Mouse (Mus musculus): Measurements from ENCODE around the gene Limd1.

Limd1 gene

GRCm38 (mm10) chr9:123481136-123481535, 2.6 kb downstream of the Limd1 start:
- DNase-seq (ENCODE audit: low read depth, low spot score): no peak

- DNase-seq (ENCODE audit: low read depth, low spot score): no peak
Observed at GRCm38 (mm10) chr9:123483598-123483997, 5.1 kb downstream of the Limd1 start.

GRCm38 (mm10) chr9:123484830-123485229, 6.3 kb downstream of the Limd1 start:
- DNase-seq (ENCODE audit: low read depth, low spot score): no peak

- no peak for DNase-seq (ENCODE audit: low read depth, low spot score)
Observed at GRCm38 (mm10) chr9:123485561-123485960, 7.1 kb downstream of the Limd1 start.

- no peak for DNase-seq (ENCODE audit: low read depth, low spot score)
Observed at GRCm38 (mm10) chr9:123486635-123487034, 8.1 kb downstream of the Limd1 start.

- no peak for DNase-seq (ENCODE audit: low read depth, low spot score)
Observed at GRCm38 (mm10) chr9:123489073-123489472, 10.6 kb downstream of the Limd1 start.

- DNase-seq (ENCODE audit: low read depth, low spot score): no peak
Observed at GRCm38 (mm10) chr9:123489727-123490343, 11.3 kb downstream of the Limd1 start.

GRCm38 (mm10) chr9:123490930-123491329, 12.4 kb downstream of the Limd1 start:
- DNase-seq (ENCODE audit: low read depth, low spot score): no peak

- no peak for DNase-seq (ENCODE audit: low read depth, low spot score)
Observed at GRCm38 (mm10) chr9:123491917-123492585, 13.5 kb downstream of the Limd1 start.

GRCm38 (mm10) chr9:123496665-123497064, 18.2 kb downstream of the Limd1 start:
- peak; percentile 44 for DNase-seq (ENCODE audit: low read depth, low spot score)

GRCm38 (mm10) chr9:123497906-123498305, 19.4 kb downstream of the Limd1 start:
- DNase-seq (ENCODE audit: low read depth, low spot score): no peak

GRCm38 (mm10) chr9:123500480-123500879, 22.0 kb downstream of the Limd1 start:
- DNase-seq (ENCODE audit: low read depth, low spot score): no peak

- no peak for DNase-seq (ENCODE audit: low read depth, low spot score)
Observed at GRCm38 (mm10) chr9:123503171-123503834, 24.8 kb downstream of the Limd1 start.

- DNase-seq (ENCODE audit: low read depth, low spot score): peak; percentile 81
Observed at GRCm38 (mm10) chr9:123504325-123504724, 25.8 kb downstream of the Limd1 start.

GRCm38 (mm10) chr9:123505598-123505997, 27.1 kb downstream of the Limd1 start:
- no peak for DNase-seq (ENCODE audit: low read depth, low spot score)

- no peak for DNase-seq (ENCODE audit: low read depth, low spot score)
Observed at GRCm38 (mm10) chr9:123506270-123507146, 28.0 kb downstream of the Limd1 start.

- DNase-seq (ENCODE audit: low read depth, low spot score): peak; percentile 20
Observed at GRCm38 (mm10) chr9:123507380-123507779, 28.9 kb downstream of the Limd1 start.

- DNase-seq (ENCODE audit: low read depth, low spot score): no peak
Observed at GRCm38 (mm10) chr9:123508986-123509385, 30.5 kb downstream of the Limd1 start.

GRCm38 (mm10) chr9:123509638-123510604, 31.4 kb downstream of the Limd1 start:
- DNase-seq (ENCODE audit: low read depth, low spot score): no peak

GRCm38 (mm10) chr9:123510926-123511325, 32.4 kb downstream of the Limd1 start:
- DNase-seq (ENCODE audit: low read depth, low spot score): no peak

GRCm38 (mm10) chr9:123512482-123512881, 34.0 kb downstream of the Limd1 start:
- no peak for DNase-seq (ENCODE audit: low read depth, low spot score)
